Mouse (Mus musculus): ENCODE data around the gene Ireb2.
A peak's percentile ranks its signal among the peaks of the same experiment; 100 is the strongest.

GRCm38 (mm10) chr9:54863363-54864281 lies at the start of gene Ireb2:
- TF ChIP-seq CTCF (IDR thresholded peaks at IDR 0.05; ENCODE audit: insufficient read depth, low read length) (no peak), POLR2A (IDR thresholded peaks at IDR 0.05; ENCODE audit: borderline replicate concordance, extremely low read depth, low read depth, low read length) (peak; percentile 73; the same call in 1 of the 2 replicates)
